Mouse (Mus musculus) spleen, adult 10 weeks (tissue): ENCODE results near the gene Epc2. TPM values are rescaled to one million over a fixed set of nuclear protein-coding genes. Genes with fewer than 3 reads are reported as not detected.

Experiments used
- polyA plus RNA-seq: library from polyadenylated mRNA; stranded (reverse); fragments of 350-450 nt; fragmentation: Illumina TruSeq; extraction: RNeasy Lipid Tissue Mini Kit (QIAGEN cat#74804); gene quantifications from one replicate; pipeline ENCODE4 v1.2.3, GENCODE M21; 2015; ENCODE audit warnings: low replicate concordance; ENCODE audit not compliant: insufficient read depth

Epc2 gene
- polyA plus RNA-seq = 47.1 TPM

DNA sequence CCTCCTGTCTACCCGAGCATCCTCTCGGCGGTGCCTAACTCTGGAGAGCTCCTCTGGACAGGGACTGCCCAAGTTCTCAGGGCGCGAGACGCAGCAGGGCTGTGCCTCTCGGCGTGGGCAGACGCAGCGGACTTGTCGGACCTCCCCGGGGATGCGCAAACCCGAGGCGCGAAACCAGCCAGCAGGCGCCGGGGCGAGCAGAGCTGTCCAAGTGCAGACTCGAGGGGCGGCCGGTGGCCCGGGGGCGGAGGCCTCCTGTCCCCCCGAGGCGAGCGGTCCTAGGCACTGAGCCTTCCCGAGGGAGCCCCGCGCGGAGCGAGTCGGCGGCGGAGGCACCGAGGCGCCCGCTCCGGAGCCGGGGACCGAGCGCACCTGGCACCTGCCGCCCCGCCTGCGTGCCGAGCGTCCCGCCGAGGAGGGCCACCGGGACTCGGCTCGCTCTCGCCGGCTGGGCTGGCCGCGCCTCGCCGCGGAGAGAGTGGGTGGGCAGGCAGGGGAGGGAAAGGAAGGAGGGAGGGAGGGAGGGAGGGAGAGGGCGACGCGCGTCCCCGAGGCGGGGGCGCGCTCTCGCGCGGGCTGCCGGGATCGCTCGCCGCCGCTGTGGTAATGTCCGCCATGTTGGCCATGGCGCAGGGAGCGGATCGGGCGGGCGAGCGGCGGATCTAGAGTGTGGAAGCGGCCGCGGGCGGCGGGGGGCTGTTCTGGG lies at the start of gene Epc2:
Gene Epc2, plus strand, starts transcription at position 556 of the 706 bp plus-strand sequence.

Other genes starting within 250 kb of the Epc2 start
- 0.46 TPM for gene Kif5c, start 167.8 kb downstream of the Epc2 start, polyA plus RNA-seq